Mouse (Mus musculus) thymus, adult 2 months (tissue): ENCODE measurements at regions not wholly inside any gene's neighbourhood (a gene's known extent, or its start where the extent isn't known, plus 50 kb on each side); places are given as distances from the start of the nearest gene placed in this dataset.

ENCODE experiments used
- CTCF ChIP-seq: fragments of 200-500 bp; IDR thresholded peaks from 2 replicates; pipeline ENCODE4 v1.5.1; 2012; ENCODE audit warnings: mild to moderate bottlenecking, control low read depth, low read length, moderate library complexity, borderline replicate concordance; ENCODE audit not compliant: control insufficient read depth, poor library complexity, insufficient read depth; ENCODE audit errors: extremely low read depth
- POLR2A ChIP-seq: fragments of 200-500 bp; IDR thresholded peaks from 2 replicates; pipeline ENCODE4 v1.6.1; 2012; ENCODE audit warnings: mild to moderate bottlenecking, low read length, control low read depth, moderate library complexity; ENCODE audit not compliant: control insufficient read depth, poor library complexity, insufficient read depth; ENCODE audit errors: extremely low read depth

GRCm38 (mm10) chr10:111813736-111814135 lies 158.7 kb upstream of the Krr1 start:
- TF ChIP-seq CTCF (no peak), POLR2A (no peak)
